Mouse (Mus musculus): Measurements from ENCODE around the gene Slc6a20a. TPM values are rescaled to one million over a fixed set of nuclear protein-coding genes. Genes with fewer than 3 reads are reported as not detected.
"Not testable (repeated sequence)": the region's sequence is repeated elsewhere in the genome, so short reads cannot be mapped to it uniquely, and the experiment has no call there.

The Slc6a20a gene
- 0.13 and 0.15 TPM in 2 replicates for polyA plus RNA-seq (2012; rRNA removed)

DNA sequence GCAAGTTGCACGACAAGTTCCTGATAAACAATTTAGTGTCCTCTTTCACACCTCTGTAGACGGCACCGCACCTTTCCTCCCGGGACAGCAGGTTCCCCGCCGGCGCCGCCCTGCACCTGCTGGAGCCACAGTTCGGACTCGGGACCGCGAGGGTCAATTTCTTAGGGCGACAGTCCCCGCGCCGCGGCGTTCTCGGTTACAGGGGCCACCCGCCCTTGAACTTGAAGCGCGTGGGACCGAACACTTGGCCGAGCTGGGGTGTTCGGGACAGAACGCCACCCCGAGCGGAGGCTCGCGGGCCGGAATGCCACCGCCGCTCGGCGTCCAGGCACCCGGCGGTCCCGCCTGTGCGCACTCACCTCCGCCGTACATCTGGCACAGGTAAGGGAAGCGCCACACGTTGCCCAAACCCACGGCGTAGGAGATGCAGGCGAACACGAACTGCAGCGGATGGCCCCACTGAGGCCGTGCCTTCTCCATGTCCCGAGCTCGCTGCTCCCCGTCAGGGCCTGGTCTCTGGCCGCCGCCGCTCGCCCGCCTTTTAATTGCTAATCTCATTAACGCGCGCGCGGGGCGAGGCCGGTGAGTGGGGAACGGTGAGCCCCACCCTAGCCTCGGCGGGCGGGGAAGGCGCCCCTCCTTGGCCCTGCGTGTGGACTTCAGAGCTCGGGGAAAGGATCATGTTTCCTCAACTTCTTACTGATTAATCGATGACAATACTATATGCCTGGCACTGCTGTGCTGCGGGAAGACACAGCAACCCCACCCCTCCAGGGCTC lies at the start of gene Slc6a20a, which contains the start of gene Ccr9:
TSS of gene Slc6a20a (minus strand) at position 559 of the 779 bp plus-strand sequence.
TSS of gene Ccr9 (plus strand) at position 113 of the 779 bp plus-strand sequence.
- DNase-seq (ENCODE audit: low spot score) = no peak

DNA sequence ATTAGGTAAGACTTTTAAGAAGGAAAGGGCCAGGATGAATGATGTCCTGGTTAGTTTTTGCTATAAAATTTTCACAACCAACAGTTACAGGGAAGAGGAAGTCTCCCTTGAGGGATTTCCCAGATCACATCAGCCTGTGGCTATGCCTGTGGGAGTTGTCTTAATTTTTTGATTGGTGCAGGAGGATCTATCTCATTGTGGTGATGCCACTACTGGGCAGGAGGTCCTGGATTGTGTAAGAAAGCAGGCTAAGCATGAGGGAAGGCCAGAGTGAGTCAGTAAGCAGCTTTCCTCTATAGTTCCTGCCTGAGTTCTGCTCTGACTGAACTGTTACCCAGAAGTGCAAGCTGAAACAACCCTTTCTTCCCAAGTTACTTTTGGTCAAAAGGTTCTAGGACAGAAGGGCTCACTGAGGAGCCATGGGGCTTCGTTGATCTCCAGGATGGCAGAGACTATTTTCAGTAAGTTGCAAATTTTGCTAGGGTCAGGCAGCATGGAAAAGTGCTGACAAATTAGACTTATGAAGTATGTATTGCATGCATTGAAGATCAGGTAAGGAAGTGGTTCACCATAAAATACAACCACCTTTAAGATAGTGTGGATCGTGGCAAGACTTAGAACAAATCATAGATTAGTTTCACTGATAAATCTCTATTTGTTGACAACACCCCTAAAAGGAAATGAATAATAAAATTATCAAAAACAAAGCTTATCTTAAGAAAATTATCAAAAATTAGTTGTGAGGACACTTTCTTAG lies 44.2 kb upstream of the Slc6a20a start:
- no peak for DNase-seq (ENCODE audit: low spot score)

DNA sequence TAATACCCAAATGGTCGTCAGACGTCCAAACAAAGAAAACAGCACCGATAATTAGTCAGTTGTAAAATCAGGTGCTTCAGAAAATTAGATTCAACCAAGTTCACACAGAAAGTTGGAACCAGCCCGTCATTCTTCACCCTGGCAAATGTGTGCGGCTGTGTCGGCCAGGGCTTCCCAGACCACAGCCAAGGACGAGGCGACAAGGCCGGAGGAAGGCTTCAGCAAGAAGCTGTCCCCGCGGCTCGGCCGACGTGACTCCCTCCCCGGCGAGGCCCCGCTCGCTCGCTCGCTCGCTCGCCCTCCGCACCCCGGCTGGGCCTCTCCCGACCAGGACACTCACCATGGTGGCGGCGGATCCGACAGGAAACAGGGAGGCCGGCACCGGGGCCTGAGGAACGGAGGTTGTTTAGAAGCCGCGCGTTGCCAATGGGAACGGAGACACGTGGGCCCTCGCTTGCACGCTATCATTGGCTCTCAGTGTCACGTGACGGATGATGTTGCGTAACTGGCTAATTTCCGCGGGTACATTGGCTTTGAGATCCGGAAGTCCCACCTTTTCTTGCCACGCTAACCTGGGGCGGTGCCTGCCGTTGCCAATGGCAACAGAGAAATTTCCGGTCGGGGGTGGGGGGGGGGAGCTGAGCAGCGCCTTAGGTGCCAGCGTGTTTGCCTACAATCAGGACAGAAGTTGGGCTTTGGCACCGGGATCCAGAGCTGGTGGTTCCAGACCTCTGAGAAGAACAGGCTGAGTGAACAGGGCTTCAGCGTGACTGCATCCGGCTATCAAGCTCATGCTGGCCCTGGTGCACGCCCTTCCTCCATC lies 38.7 kb upstream of the Slc6a20a start, which contains the start of gene Lztfl1:
TSS of gene Lztfl1 (minus strand) at position 512 of the 823 bp plus-strand sequence.
- peak; percentile 81 for DNase-seq (ENCODE audit: low spot score)

DNA sequence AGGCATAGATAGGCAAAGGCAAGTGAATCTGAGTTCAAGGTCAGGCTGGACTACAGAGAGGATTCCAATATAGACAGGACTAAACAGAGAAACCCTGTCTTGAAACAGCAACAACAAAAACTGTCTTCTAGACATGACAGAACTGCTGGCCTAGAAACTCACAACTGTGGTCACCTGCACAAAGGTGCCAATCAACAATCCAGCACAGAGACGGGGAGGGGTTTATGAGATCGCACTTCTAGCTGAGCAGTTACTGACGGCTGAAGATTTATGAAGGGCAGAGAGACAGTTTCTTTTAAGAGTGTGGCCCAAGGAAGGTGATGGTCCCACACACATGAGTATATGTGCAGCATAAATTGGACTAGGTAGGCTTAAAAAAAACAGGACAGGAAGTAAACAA lies 37.6 kb upstream of the Slc6a20a start:
- no peak for DNase-seq (ENCODE audit: low spot score)

DNA sequence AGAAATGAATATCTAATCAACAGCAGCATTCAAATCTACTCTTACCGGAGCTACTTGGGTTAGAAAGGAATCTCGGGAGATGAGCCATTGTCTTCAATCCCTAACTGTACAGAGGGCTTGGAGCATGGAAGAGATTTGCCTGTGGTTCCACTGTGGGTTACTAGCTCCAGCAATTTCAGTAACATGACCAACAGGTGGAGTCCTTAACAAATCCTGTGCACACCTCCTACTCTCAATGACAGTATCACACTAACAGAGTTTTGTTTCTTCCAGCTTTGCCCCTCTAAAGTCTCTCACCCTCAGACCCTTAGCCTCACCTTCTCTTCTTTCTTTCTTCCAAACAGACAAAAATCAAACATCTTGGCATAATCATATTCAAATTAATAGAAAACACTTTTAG lies 34.4 kb upstream of the Slc6a20a start:
- DNase-seq (ENCODE audit: low spot score) = no peak

DNA sequence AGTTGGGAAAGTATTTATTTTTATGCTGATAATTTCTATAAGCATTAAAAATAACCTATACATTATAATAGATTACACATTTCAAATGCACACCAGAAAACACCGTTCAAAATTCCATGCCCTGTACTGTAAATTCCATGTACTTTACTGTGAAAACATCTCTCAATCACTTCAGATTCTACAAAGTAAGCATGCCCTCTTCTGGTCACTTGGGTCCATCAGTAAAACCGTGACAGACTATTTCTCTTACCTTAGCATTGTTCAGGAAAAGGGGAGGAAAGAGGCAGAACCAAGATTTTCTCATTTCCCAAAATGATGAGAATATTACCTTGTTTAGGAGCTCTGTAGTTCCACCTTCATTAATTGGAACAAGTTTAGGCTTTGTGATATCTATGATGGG lies 30.5 kb upstream of the Slc6a20a start:
- no peak for DNase-seq (ENCODE audit: low spot score)

DNA sequence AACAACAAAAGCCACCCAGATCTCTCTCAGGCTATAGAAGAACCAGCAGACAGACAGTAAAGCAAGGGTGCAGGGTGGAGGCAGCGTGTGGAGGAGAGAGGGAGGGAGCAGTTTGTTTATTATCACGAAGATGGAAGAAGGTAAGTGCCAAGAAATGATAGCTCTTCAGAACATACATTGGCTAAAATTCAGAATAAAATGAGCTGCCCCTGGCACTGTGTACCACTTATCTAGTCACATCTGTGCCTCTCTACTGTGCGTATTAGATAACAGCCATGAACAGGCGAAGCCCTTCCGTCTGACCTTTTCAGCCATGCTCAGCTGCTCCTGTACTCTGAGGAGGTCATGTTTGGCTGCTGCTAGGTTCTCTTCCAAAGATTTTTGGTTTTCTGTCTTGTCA lies 23.1 kb upstream of the Slc6a20a start:
- no peak for DNase-seq (ENCODE audit: low spot score)

DNA sequence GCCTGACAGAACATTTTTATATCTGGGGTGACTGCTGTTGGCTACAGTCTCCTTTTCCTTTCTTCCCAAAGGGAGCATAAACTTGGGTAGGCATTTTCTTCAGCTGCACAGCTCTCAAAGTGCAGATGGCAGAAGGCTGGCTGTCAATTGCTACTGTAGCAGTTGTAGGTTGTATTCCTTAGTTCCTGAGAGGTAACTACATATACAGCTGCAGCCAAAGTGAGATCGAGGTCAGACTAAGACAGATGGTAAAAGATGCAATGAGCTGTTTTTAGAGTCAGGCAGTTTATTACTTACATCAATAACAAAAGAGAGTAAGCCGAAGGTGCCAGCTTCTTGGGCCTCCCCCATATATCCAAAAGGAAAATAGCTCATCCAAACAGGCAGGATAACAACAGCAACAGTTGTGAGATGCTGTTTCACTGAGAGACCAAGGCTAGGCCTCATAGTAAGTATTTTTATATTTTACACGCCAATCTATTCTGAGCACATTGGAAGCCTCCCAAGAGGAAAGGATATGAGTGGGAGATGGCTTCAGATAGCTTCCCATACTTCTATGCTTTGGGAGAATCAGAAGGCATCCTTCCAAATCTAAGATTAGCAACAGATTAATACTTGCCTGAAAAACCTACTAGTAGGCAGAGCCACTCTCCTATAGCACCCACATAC lies 17.1 kb upstream of the Slc6a20a start:
- no peak for DNase-seq (ENCODE audit: low spot score)

DNA sequence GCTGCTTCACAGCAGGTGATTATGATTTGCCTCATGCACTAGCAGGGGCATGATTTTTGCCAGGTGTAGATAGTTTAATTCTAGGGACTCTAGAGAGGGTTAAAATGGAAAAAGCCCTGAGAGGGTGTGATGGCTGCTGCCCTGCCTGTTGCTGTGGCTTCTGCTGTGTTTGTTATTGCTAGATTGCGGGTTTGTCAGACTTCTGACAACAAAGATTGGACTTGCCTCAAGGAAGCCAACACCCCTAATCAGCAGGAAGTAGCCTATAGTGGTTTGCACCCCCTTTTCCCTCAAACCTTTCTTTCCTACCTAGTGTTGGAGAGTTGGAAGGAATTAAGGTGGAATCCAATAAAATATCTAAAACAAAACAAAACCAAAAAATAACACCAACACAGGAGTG lies 9.5 kb upstream of the Slc6a20a start:
- DNase-seq (ENCODE audit: low spot score) = no peak

DNA sequence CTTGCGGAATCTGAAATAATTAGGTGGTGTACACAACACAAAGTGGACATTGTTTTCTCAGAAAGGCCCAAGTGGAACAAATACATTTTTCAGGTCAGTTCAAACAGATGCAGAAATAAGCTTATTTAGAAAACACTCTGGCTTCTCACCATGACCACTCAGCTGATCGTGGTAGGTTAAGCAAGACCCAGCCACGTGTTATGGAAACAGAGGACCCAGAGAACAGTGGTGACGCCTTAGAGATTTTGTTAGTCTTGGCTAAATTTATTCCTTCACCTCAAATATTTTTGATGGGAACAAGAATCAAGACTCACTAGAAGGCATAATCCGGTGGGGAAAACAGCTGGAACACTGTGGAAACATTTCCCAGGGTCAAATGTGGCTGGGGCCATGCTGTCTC lies 7.5 kb upstream of the Slc6a20a start:
- DNase-seq (ENCODE audit: low spot score) = no peak

DNA sequence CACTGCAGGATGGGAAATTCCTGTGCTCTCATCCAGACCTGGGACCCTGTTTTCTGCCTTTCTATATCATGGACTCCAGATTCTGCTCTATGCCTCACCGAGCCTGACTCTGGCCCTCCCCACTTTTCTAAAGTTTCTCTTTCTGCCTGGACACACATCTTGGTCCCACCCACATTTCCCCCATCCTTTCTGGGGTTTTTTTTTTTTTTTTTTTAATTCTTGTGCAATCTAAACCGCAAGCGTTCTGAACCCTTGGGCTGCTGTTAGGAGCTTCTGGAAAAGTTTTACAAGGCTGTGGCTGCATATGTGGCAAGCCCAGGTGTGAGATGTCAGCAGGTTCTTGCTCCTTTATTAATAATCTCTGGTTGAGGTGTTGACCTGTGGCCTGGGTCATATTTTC lies 5.0 kb upstream of the Slc6a20a start:
- DNase-seq (ENCODE audit: low spot score) = no peak

DNA sequence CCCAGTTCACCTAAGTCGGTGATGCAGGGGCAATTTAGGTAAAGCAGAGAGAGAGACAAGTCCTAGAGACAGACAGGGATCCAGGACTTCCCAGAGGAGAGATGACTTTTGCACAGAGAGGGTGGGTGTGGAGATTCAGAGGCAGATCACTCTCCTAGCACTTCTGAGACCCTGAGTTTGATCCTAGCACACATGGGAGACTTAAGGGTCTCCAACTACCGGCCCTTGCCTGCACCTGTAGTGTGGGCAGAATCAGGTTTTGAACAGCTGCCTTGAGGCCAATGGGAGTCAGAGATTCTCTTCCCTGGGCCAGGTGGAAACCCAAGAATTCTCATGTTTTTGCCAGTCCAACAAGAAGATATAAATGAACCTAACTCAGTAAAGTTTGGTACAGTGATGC lies 513 bp upstream of the Slc6a20a start:
- no peak for DNase-seq (ENCODE audit: low spot score)

DNA sequence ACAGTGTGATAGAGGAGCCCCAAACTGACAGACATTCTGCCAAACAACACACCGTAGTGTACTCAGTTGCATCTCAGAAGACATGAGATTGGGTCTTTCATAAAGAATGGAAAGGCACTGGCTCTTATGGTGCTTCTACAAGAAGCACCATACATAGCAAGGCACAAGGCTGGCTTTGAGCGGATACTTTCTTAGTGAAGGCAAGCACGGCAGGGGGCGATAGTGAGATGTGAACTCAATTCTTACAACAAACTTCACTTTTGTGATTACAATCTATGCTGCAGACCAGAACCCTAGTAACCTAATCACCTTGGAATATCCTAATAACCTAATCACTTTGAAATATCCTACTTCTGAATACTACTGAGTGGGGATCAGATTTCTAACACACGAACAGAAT lies 13.0 kb downstream of the Slc6a20a start:
- DNase-seq (ENCODE audit: low spot score) = no peak

DNA sequence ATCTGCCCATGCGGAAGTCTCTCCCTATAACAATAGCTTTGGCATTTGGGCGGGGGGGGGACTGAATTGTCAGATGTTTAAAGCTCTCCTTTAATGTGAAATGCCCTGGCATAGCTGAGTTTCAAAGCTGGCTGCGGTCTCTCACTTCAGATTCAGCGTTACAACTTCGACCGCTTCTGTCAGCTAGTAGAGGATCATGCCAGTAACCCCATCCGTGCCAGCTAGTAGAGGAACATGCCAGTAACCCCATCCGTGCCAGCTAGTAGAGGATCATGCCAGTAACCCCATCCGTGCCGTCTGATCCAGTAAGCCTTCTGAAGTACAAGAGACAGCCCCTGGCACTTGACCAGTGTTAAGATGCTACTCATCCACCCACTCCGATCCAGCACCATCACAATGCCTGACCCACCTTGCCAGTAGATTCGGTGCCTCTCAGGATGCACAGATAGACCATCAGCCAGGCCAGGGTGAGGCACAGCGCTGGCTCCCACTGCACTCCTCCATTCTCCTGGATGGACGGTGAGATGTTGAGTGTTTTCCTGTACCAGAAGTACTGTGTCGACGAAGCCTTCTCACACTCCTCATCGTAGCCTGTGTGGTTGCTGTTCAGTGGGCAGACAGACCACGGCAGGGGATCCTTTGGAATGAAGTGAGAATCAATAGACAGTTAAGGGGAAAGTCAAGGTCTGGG lies 18.6 kb downstream of the Slc6a20a start:
- not testable (repeated sequence) for DNase-seq (ENCODE audit: low spot score)

DNA sequence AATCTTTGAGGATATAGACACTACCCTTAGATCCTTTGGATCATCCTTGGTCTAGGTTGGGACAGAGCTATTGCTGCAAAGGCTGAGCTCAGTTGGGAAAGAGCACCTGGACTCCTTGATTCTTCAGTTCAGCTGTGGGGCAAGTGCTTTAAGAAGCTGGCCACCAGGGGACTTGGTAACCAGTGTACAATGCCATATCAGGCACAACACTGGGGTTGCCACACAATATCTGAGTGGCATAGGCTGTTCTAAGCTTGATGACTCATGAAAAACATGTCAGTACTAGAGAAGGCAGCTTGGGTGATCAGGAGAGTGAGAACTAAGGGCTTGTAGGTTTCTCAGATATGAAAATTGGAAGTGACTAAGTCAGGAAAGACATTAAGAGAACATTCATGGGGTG lies 19.7 kb downstream of the Slc6a20a start:
- DNase-seq (ENCODE audit: low spot score) = no peak

DNA sequence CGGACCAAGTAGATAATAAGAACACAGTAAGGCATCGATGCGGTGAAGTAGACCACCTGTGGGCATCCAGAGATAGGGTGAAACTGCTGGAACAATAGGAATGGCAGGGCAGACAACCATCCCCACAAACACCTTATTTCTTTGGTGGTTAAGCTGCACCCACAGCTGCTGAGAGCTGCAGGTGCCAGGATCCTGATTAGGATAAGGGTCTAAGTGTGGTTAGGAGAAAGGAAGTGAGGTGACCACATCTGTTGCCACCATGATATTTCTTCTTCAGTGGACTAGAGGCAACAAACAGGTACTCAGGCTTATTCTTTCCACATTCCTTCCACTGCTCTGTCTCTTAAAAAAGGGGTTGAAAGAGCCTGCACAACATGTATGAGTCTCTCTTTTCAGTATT lies 21.2 kb downstream of the Slc6a20a start:
- no peak for DNase-seq (ENCODE audit: low spot score)

DNA sequence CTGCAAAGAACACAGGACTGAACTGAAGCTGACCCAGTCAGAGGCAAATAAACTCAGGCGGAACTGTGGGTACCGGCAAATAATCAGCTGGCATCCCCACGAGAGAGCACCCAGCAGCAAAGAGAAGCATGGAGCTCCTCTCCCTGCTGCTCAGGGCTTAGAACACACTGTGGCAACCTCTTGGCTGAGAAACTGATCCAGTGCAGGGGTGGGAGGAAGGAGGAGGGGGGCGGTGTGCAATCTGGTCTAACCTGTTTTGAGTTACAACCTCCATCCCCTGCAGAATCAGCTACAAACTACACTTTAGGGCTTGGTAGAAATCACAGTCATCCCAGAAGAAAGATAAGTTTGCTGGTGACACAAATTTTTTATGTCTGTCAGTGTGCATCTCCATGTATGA lies 27.3 kb downstream of the Slc6a20a start:
- DNase-seq (ENCODE audit: low spot score) = no peak

DNA sequence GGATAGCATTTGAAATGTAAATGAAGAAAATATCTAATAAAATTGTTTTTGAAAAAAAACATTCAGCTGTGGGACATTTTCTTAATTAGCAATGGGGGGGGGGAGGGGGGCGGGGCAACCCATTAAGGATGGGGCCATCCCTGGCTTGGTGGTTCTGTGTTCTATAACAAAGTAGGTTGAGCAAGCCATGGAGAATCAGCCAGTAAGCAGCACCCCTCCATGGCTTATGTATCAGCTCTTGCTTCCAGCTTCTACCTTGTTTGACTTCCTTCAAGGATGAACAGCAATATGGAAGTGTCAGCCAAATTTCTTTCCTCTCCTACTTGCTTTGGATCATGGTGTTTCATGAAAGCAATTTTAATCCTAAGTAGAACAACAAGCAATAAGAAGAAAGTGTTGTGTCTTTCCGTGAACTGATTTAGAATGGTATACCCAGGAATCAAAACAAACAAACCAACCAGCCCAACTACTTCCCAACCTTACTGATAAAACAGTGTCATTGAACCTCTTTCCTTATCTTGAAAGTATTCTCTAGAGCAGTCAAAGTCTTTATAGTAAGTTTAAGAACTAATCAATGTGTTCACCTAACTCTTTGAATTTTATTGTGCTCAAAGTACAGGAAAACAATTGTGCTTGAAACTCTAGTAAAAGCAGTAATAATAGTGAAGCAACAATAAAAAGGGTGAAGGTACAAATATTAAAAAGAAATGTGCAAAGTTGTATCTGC lies 28.7 kb downstream of the Slc6a20a start:
- no peak for DNase-seq (ENCODE audit: low spot score)

DNA sequence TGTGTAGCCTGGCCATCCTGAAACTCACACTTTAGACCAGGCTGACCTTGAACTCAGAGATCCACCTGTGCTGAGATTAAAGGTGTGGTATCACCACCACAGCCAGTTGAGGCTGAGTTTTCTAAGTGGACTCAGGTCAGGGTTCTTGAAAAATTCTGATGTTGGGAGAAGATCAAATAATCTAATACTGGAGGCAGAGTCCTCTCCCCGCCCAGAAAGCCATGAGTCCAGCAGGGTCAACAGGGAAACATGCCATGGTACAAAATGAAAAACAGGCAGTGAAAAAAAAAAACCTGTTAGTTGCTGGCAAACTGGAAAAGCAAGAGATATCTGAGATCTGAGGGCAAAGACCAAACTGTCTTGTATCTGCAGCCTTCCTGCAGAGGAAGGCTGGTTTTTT lies 38.6 kb downstream of the Slc6a20a start:
- no peak for DNase-seq (ENCODE audit: low spot score)

DNA sequence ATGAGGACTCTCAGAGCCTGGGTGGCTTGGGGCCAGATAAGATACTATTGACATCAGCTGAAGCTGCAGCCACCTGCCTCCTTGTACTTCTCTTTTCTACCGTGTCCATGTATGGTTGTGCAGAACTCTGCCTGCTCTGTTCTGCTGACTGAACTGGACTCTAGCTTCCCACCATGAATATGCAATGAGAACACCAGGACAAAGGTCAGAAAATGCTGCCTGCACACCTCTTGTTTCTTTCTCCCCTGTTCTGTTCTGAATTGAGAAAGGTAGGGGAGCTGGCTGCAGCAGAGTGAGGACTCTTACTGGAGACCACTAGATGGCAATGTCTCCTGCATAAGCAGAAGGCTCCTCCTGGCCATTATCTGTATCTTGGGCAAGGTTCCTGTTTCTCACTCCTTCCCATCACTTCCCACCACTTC lies 40.0 kb downstream of the Slc6a20a start:
- DNase-seq (ENCODE audit: low spot score) = no peak
